Mouse (Mus musculus) hindbrain, embryonic 11.5 days (tissue): ENCODE measurements at regions not wholly inside any gene's neighbourhood (a gene's known extent, or its start where the extent isn't known, plus 50 kb on each side); places are given as distances from the start of the nearest gene placed in this dataset.
A peak's percentile ranks its signal among the peaks of the same experiment; 100 is the strongest.

ENCODE experiments used
- ATAC-seq: fragments of 200-750 bp; cut with Nextera tagmentation; 2 replicates; pipeline ENCODE4 v1.8.0; 2017; ENCODE audit warnings: mild to moderate bottlenecking, moderate TSS enrichment, moderate library complexity; ENCODE audit not compliant: low FRiP score
- DNase-seq: peaks from one replicate; pipeline ENCODE4 v3.0.0-alpha.2; 2015; ENCODE audit warnings: low spot score
- H3K27ac ChIP-seq: fragments of 300-500 bp; sonication (generic); 2 replicates; pipeline ENCODE4 v1.5.1; 2014; ENCODE audit warnings: mild to moderate bottlenecking, low read depth, low read length
- H3K27me3 ChIP-seq: fragments of 300-500 bp; sonication (generic); 2 replicates; pipeline ENCODE4 v1.6.1; 2014; ENCODE audit warnings: mild to moderate bottlenecking, low read length, moderate library complexity, mixed read lengths; ENCODE audit not compliant: control insufficient read depth, insufficient read depth
- H3K36me3 ChIP-seq: fragments of 300-500 bp; sonication (generic); 2 replicates; pipeline ENCODE4 v1.6.1; 2014; ENCODE audit warnings: mild to moderate bottlenecking, low read length, moderate library complexity, mixed read lengths; ENCODE audit not compliant: control insufficient read depth, insufficient read depth
- H3K4me1 ChIP-seq: fragments of 300-500 bp; sonication (generic); replicated peaks from 2 replicates; pipeline ENCODE4 v1.6.1; 2014; ENCODE audit warnings: low read length, mixed read lengths; ENCODE audit not compliant: control insufficient read depth, insufficient read depth
- H3K4me2 ChIP-seq: fragments of 300-500 bp; sonication (generic); replicated peaks from 2 replicates; pipeline ENCODE4 v1.6.1; 2014; ENCODE audit warnings: mild to moderate bottlenecking, low read depth, low read length
- H3K4me3 ChIP-seq: fragments of 300-500 bp; sonication (generic); 2 replicates; pipeline ENCODE4 v1.5.1; 2014; ENCODE audit warnings: low read depth, low read length
- H3K9ac ChIP-seq: fragments of 300-500 bp; sonication (generic); 2 replicates; pipeline ENCODE4 v1.6.1; 2014; ENCODE audit warnings: low read depth, low read length
- H3K9me3 ChIP-seq: fragments of 300-500 bp; sonication (generic); 2 replicates; pipeline ENCODE4 v1.6.1; 2016; ENCODE audit warnings: low read length; ENCODE audit not compliant: control insufficient read depth
- WGBS: fragments of 180-500 bp; shearing (Covaris S2); extraction: QIAGEN DNeasy Blood & Tissue Kit; methylation state at CpG from one replicate; pipeline ENCODE4 v1.1.7; 2014; 5-methylcytosine and 5-hydroxymethylcytosine counted together

GRCm38 (mm10) chr14:98829958-98830633, 164.0 kb downstream of the Rpl36a-ps1 start:
- 57% methylated on average over 5 of the region's 5 CpGs for WGBS
- H3K4me1 ChIP-seq: no peaks in the 10 kb centered on the region
- ATAC-seq (no peak), DNase-seq (no peak)
- no peaks in the 10 kb centered on the region for H3K9me3 ChIP-seq
- no peak overlapping the region for H3K27ac ChIP-seq
- H3K36me3 ChIP-seq: no peaks in the 10 kb centered on the region
- H3K27me3 ChIP-seq: no peaks in the 10 kb centered on the region
- H3K4me3 ChIP-seq: no peak overlapping the region
- H3K9ac ChIP-seq: no peak overlapping the region
- no peak overlapping the region for H3K4me2 ChIP-seq

DNA sequence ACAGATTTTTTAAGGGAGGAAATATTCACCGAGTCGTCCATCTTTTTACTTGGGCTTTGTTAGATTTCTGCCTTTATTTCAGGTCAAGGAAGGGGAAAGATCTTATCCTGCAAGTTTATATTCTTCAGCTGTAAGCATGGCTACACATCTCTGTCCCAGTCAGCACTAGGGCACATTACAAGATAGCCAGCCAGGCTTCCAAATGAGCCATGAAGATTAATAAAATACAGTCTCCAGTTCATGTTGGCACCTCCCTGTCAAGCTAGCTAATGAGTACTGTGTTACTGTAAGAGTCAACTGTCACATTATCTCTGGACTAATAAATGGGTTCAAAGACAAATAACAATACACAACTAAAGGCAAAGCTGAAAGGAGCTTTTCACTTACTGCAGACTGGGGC, 166.6 kb downstream of the Rpl36a-ps1 start:
- Histone ChIP-seq H3K4me2 (no peak overlapping the region), H3K4me1 (no peaks in the 10 kb centered on the region), H3K4me3 (no peak overlapping the region), H3K27ac (no peak overlapping the region), H3K9me3 (no peaks in the 10 kb centered on the region), H3K27me3 (no peaks in the 10 kb centered on the region), H3K36me3 (no peaks in the 10 kb centered on the region), H3K9ac (no peak overlapping the region)
- ATAC-seq (no peak), DNase-seq (no peak)
- 88% methylated on average over 2 of the region's 2 CpGs for WGBS

GRCm38 (mm10) chr14:98813657-98814056, 180.5 kb downstream of the Rpl36a-ps1 start:
- Histone ChIP-seq H3K9ac (no peak overlapping the region), H3K27me3 (no peaks in the 10 kb centered on the region), H3K27ac (no peak overlapping the region), H3K4me2 (no peak overlapping the region), H3K4me3 (no peak overlapping the region), H3K36me3 (no peaks in the 10 kb centered on the region), H3K9me3 (no peaks in the 10 kb centered on the region), H3K4me1 (no peaks in the 10 kb centered on the region)
- DNase-seq: no peak
- ATAC-seq: no peak
- WGBS: 65% methylated on average over 5 of the region's 5 CpGs

DNA sequence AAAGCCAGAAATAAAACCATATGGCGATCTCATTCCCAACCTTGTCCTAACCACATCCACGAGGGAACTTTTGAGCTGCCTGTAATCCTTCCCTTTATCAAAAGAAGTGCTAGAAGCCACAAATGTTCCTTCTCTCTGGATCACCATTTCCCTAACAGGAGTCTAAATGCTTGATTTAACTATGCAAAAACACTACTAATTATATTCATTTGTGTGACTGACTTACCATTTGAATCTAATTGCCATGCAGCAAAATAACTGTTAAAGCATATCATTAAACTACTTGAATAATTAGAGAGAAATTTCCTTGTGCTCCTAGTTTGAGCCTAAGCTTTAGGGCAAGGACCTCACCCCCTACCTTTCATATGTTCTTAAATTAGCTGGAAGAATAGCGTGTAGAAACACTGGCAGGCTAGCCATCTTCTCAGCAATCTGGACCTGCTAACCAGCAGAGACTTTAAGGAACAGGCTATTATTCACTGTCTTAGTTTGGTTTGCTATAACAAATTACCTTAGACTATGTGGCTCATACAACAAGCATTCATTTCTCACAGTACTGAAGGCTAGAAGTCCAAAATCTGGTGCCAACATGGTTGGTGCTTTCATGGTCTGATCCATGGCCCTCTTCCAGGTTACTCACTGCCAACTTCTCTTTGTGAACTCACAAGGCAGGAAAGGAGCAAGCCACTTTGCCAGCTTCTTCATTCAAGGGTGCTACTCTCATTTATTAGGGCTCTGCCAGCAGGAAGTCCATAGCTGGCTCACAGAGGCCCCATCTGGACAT, 183.7 kb downstream of the Rpl36a-ps1 start:
- Histone ChIP-seq H3K4me3 (no peak overlapping the region), H3K27ac (no peak overlapping the region), H3K27me3 (no peaks in the 10 kb centered on the region), H3K4me1 (no peaks in the 10 kb centered on the region), H3K9ac (no peak overlapping the region), H3K36me3 (no peaks in the 10 kb centered on the region), H3K4me2 (no peak overlapping the region), H3K9me3 (no peaks in the 10 kb centered on the region)
- DNase-seq: no peak
- ATAC-seq: no peak
- WGBS: 89% methylated on average over 3 of the region's 3 CpGs

- WGBS: 63% methylated on average over 1 of the region's 1 CpGs
Observed at GRCm38 (mm10) chr14:98808117-98808516, 186.0 kb downstream of the Rpl36a-ps1 start.

DNA sequence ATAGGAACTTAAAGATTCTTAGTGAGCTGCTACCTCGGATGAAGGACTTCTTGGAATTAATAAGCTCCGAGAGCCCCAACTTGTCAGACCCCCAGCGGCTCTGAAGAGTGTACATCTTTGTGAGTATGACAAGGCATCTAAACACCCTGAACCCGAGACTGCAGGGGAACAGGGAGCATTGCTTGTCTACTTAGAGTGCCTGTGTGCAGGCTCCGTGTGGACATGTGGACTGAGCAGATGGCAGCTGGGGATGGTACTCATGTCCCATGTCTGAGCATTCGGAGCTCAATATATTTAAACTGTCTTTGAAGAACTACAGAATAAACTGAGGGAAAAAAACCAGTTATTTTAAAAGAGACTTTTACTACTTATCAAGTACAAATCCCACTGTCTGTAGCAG, 189.1 kb downstream of the Rpl36a-ps1 start:
- no peak for DNase-seq
- no peaks in the 10 kb centered on the region for H3K27me3 ChIP-seq
- no peak overlapping the region for H3K9ac ChIP-seq
- no peak overlapping the region for H3K4me2 ChIP-seq
- H3K27ac ChIP-seq: no peak overlapping the region
- H3K36me3 ChIP-seq: no peaks in the 10 kb centered on the region
- 76% methylated on average over 6 of the region's 6 CpGs for WGBS
- H3K4me1 ChIP-seq: no peaks in the 10 kb centered on the region
- H3K4me3 ChIP-seq: no peak overlapping the region
- ATAC-seq: no peak
- H3K9me3 ChIP-seq: no peaks in the 10 kb centered on the region

More at GRCm38 (mm10) chr14:98808117-98808516, 186.0 kb downstream of the Rpl36a-ps1 start:
- no peaks in the 10 kb centered on the region for H3K4me1 ChIP-seq
- no peak for DNase-seq
- no peaks in the 10 kb centered on the region for H3K36me3 ChIP-seq
- H3K27me3 ChIP-seq: no peaks in the 10 kb centered on the region
- no peak for ATAC-seq
- no peak overlapping the region for H3K9ac ChIP-seq
- H3K9me3 ChIP-seq: no peaks in the 10 kb centered on the region
- H3K27ac ChIP-seq: no peak overlapping the region
- H3K4me2 ChIP-seq: no peak overlapping the region
- no peak overlapping the region for H3K4me3 ChIP-seq

DNA sequence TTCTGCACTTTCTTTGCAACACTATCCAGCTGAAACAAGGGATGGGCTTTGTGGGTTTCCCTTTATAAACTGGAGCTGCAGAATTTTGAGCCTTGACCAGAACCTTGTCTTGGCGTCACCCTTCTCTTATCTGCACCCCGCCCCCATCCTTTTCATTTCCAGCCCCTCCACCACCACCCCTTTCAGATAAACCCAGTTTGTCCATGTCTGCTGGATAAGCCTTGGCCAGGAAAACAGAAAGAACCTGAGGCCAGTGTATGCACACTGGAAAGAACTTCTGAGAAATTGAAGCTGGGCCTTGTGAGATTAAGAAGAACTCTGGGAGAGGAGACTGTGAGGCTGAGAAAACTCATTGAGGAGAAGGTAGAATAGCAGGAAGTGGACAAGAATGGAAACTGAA, 192.8 kb downstream of the Rpl36a-ps1 start:
- DNase-seq (no peak), ATAC-seq (no peak)
- no peaks in the 10 kb centered on the region for H3K9me3 ChIP-seq
- no peaks in the 10 kb centered on the region for H3K27me3 ChIP-seq
- no peaks in the 10 kb centered on the region for H3K36me3 ChIP-seq
- H3K9ac ChIP-seq: no peak overlapping the region
- 97% methylated on average over 2 of the region's 2 CpGs for WGBS
- H3K4me2 ChIP-seq: no peak overlapping the region
- H3K27ac ChIP-seq: no peak overlapping the region
- no peaks in the 10 kb centered on the region for H3K4me1 ChIP-seq
- no peak overlapping the region for H3K4me3 ChIP-seq

DNA sequence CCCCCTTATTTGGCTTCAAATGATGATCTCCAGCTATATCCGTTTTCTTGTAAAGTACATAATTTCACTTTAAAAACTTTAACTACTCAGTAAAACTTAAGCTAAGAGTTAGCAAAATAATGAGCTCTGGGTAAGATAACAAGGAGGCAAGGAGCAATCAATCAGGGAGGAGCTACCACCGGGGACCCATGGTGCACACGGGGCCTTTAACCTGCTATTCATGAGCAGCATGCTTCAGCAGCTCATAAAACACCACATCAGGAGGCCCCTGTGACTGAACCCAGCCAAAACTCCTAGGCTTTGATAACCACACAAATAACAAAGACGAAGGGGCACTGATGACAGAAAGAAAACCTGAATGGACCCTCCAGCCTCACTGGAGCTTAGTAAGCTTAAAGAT, 202.1 kb downstream of the Rpl36a-ps1 start:
- Histone ChIP-seq H3K9me3 (no peaks in the 10 kb centered on the region), H3K27me3 (no peaks in the 10 kb centered on the region), H3K36me3 (no peaks in the 10 kb centered on the region), H3K4me1 (no peaks in the 10 kb centered on the region), H3K4me3 (no peak overlapping the region), H3K27ac (no peak overlapping the region), H3K9ac (no peak overlapping the region), H3K4me2 (no peak overlapping the region)
- ATAC-seq (0 out of 2 replicates have a peak, but pooled peaks have one; percentile 14), DNase-seq (no peak)
- WGBS: 31% methylated on average over 4 of the region's 4 CpGs
